Mouse (Mus musculus) embryonic fibroblast, embryonic 13.5 days (primary cell): ENCODE data around the gene Sorcs2.

Experiments
- CTCF ChIP-seq: IDR thresholded peaks from 2 replicates; pipeline ENCODE4 v1.5.1; 2011; ENCODE audit warnings: mild to moderate bottlenecking, control low read depth, low read length, moderate library complexity, borderline replicate concordance; ENCODE audit not compliant: insufficient read depth
- POLR2A ChIP-seq: IDR thresholded peaks from 2 replicates; pipeline ENCODE4 v1.6.1; 2011; ENCODE audit warnings: low read depth, mild to moderate bottlenecking, control low read depth, low read length, moderate library complexity

- no peak for TF ChIP-seq CTCF
- no peak for TF ChIP-seq POLR2A
Measured at GRCm38 (mm10) chr5:36086931-36087330, 311.0 kb downstream of the Sorcs2 start.
